Comparison of ENCODE assay signal across 27 mouse cellular contexts in the genomic region with DNA sequence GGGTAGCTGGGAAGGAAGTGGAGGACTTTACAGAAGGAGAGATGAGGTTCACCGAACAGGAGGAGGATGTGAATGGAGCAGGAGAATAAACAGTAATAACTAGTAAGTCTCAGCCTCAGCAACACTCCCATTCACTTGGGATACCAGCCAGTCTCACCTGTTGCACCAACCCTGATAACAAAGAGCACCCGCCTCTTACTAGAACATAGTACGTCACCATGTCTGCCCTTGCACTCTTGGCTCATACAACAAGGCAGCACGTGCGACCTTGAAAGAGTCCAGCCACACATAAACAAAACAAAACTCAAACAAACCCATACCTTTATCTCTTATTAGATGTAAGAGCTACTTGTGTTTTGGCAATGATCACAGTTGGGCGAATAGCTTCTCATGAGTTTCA. TPM values are rescaled to one million over a fixed set of nuclear protein-coding genes. Genes with fewer than 3 reads are reported as not detected.
A peak's percentile ranks its signal among the peaks of the same experiment; 100 is the strongest.
DNase-seq lines count a peak whose midpoint lies in the region; ATAC-seq and TF ChIP-seq lines count a peak whose summit lies in the region.
"Had no signal": no experiment of that assay in that cellular context is flagged by ENCODE, and none has a peak within 500 bp of the region (broad histone marks: within the 10 kb centered on the region; RNA-seq: fewer than 3 reads in every experiment).

No protein-coding gene starts in this region.

- H3K27ac ChIP-seq in liver, postnatal 0 days (ENCODE audit: low read depth): no peak overlapping the region
- H3K27ac ChIP-seq in lung, postnatal 0 days (ENCODE audit: low read length): no peak overlapping the region
- H3K27ac ChIP-seq in neural tube, embryonic 15.5 days (replicated peaks): no peak overlapping the region
- no peak overlapping the region for H3K27ac ChIP-seq in intestine, postnatal 0 days (ENCODE audit: low read depth, low read length)
- H3K27ac ChIP-seq: embryonic facial prominence, embryonic 10.5 days; embryonic facial prominence, embryonic 13.5 days; forebrain, embryonic 12.5 days; forebrain, embryonic 15.5 days; hindbrain, embryonic 12.5 days; hindbrain, embryonic 15.5 days had no signal

- peak; percentile 58 for ATAC-seq in liver, postnatal 0 days
- peak; percentile 75 for ATAC-seq in lung, postnatal 0 days
- ATAC-seq in neural tube, embryonic 15.5 days (ENCODE audit: low FRiP score): no peak
- no peak; the same call in 1 of the 2 replicates for ATAC-seq in intestine, postnatal 0 days
- ATAC-seq: CD4-positive, CD25-positive, alpha-beta regulatory T cell, adult 4 months; forebrain, embryonic 15.5 days had no signal

- H3K9ac ChIP-seq in liver, postnatal 0 days (replicated peaks): no peak overlapping the region
- H3K9ac ChIP-seq in lung, postnatal 0 days (replicated peaks; ENCODE audit: low read depth): no peak overlapping the region
- no peak overlapping the region for H3K9ac ChIP-seq in neural tube, embryonic 15.5 days (replicated peaks)
- H3K9ac ChIP-seq in intestine, postnatal 0 days (ENCODE audit: low read depth, low read length): no peak overlapping the region
- H3K9ac ChIP-seq: embryonic facial prominence, embryonic 13.5 days; forebrain, embryonic 12.5 days; forebrain, embryonic 15.5 days; hindbrain, embryonic 12.5 days; hindbrain, embryonic 15.5 days had no signal

- TF ChIP-seq POLR2A in lung, adult 2 months (IDR thresholded peaks at IDR 0.05; ENCODE audit: borderline replicate concordance, extremely low read depth, low read depth, low read length): no peak

- H3K27me3 ChIP-seq in liver, postnatal 0 days (ENCODE audit: insufficient read depth, low read length): no peaks in the 10 kb centered on the region
- no peaks in the 10 kb centered on the region for H3K27me3 ChIP-seq in lung, postnatal 0 days (replicated peaks; ENCODE audit: insufficient read depth, low read length)
- no peaks in the 10 kb centered on the region for H3K27me3 ChIP-seq in neural tube, embryonic 15.5 days (replicated peaks)
- no peaks in the 10 kb centered on the region for H3K27me3 ChIP-seq in intestine, postnatal 0 days (replicated peaks; ENCODE audit: control insufficient read depth, insufficient read depth, low read length)
- H3K27me3 ChIP-seq: embryonic facial prominence, embryonic 13.5 days; forebrain, embryonic 12.5 days; forebrain, embryonic 15.5 days; hindbrain, embryonic 12.5 days; hindbrain, embryonic 15.5 days had no signal

- WGBS in liver, postnatal 0 days (ENCODE audit: insufficient replicate concordance): 78% methylated on average over 6 of the region's 6 CpGs
- 54% methylated on average over 6 of the region's 6 CpGs for WGBS in lung, adult 2 months
- WGBS in lung, postnatal 0 days: 53% methylated on average over 6 of the region's 6 CpGs
- 90% methylated on average over 6 of the region's 6 CpGs for WGBS in neural tube, embryonic 15.5 days
- WGBS in intestine, postnatal 0 days: 73% methylated on average over 6 of the region's 6 CpGs

- no peaks in the 10 kb centered on the region for H3K4me1 ChIP-seq in liver, postnatal 0 days (ENCODE audit: insufficient read depth)
- peaks cover 3% of the 10 kb centered on the region; the same call in 1 of the 2 replicates for H3K4me1 ChIP-seq in lung, adult 2 months (ENCODE audit: control insufficient read depth, insufficient read depth, low read length)
- H3K4me1 ChIP-seq in lung, postnatal 0 days (ENCODE audit: insufficient read depth, low read depth, low read length): no peaks in the 10 kb centered on the region
- H3K4me1 ChIP-seq in neural tube, embryonic 15.5 days: peaks cover 3% of the 10 kb centered on the region; the same call in 1 of the 2 replicates
- no peaks in the 10 kb centered on the region for H3K4me1 ChIP-seq in intestine, postnatal 0 days (replicated peaks; ENCODE audit: control insufficient read depth, insufficient read depth, low read length)
- H3K4me1 ChIP-seq: forebrain, embryonic 12.5 days; hindbrain, embryonic 12.5 days had no signal

- DNase-seq in liver, postnatal 0 days: no peak
- no peak for DNase-seq in liver
- peak; percentile 19 for DNase-seq in lung, adult 2 months
- DNase-seq in lung, postnatal 0 days (ENCODE audit: low spot score): peak; percentile 55
- peak; percentile 59 for DNase-seq in lung, postnatal 36 days
- DNase-seq in frontal cortex, postnatal 25 days (ENCODE audit: low spot score in 2 of 2): no peak
- DNase-seq: adrenal gland, postnatal 10 days; adrenal gland, postnatal 36 days; cerebellum, adult 18-20 months; cerebellum, adult 9-10 months; cerebellum, postnatal 14 days; gastrocnemius, postnatal 10 days; gastrocnemius, postnatal 36 days had no signal

- no peak overlapping the region for H3K4me2 ChIP-seq in liver, postnatal 0 days (ENCODE audit: low read depth, low read length)
- H3K4me2 ChIP-seq in lung, postnatal 0 days (replicated peaks; ENCODE audit: low read depth, low read length): no peak overlapping the region
- H3K4me2 ChIP-seq in neural tube, embryonic 15.5 days: no peak overlapping the region
- H3K4me2 ChIP-seq in intestine, postnatal 0 days (replicated peaks; ENCODE audit: low read depth): no peak overlapping the region
- H3K4me2 ChIP-seq: embryonic facial prominence, embryonic 13.5 days; forebrain, embryonic 12.5 days; forebrain, embryonic 15.5 days; heart, embryonic 11.5 days; hindbrain, embryonic 12.5 days; hindbrain, embryonic 15.5 days had no signal

- no peaks in the 10 kb centered on the region for H3K9me3 ChIP-seq in liver, postnatal 0 days (ENCODE audit: low read length)
- H3K9me3 ChIP-seq in lung, postnatal 0 days (ENCODE audit: low read length): no peaks in the 10 kb centered on the region
- H3K9me3 ChIP-seq in neural tube, embryonic 15.5 days (replicated peaks): no peaks in the 10 kb centered on the region
- H3K9me3 ChIP-seq in intestine, postnatal 0 days (ENCODE audit: control insufficient read depth): no peaks in the 10 kb centered on the region
- H3K9me3 ChIP-seq: embryonic facial prominence, embryonic 10.5 days; embryonic facial prominence, embryonic 13.5 days; forebrain, embryonic 12.5 days; forebrain, embryonic 15.5 days; hindbrain, embryonic 12.5 days; hindbrain, embryonic 15.5 days had no signal

- no peaks in the 10 kb centered on the region for H3K36me3 ChIP-seq in liver, postnatal 0 days (replicated peaks; ENCODE audit: insufficient read depth, low read length)
- H3K36me3 ChIP-seq in lung, postnatal 0 days (ENCODE audit: insufficient read depth, low read length): no peaks in the 10 kb centered on the region
- H3K36me3 ChIP-seq in neural tube, embryonic 15.5 days: no peaks in the 10 kb centered on the region
- no peaks in the 10 kb centered on the region for H3K36me3 ChIP-seq in intestine, postnatal 0 days (ENCODE audit: control insufficient read depth, insufficient read depth)
- H3K36me3 ChIP-seq: embryonic facial prominence, embryonic 10.5 days; embryonic facial prominence, embryonic 13.5 days; forebrain, embryonic 12.5 days; forebrain, embryonic 15.5 days; hindbrain, embryonic 12.5 days; hindbrain, embryonic 15.5 days had no signal

- H3K4me3 ChIP-seq in liver, postnatal 0 days (ENCODE audit: low read depth, low read length): no peak overlapping the region
- no peak overlapping the region for H3K4me3 ChIP-seq in lung, adult 2 months (replicated peaks; ENCODE audit: extremely low read depth, low read depth, low read length)
- no peak overlapping the region for H3K4me3 ChIP-seq in lung, postnatal 0 days (ENCODE audit: low read depth, low read length)
- H3K4me3 ChIP-seq in neural tube, embryonic 15.5 days (replicated peaks): no peak overlapping the region
- H3K4me3 ChIP-seq in intestine, postnatal 0 days (ENCODE audit: low read depth, low read length): no peak overlapping the region
- H3K4me3 ChIP-seq: embryonic facial prominence, embryonic 10.5 days; embryonic facial prominence, embryonic 13.5 days; erythroblast, embryonic 14.5 days; forebrain, embryonic 12.5 days; forebrain, embryonic 15.5 days; hindbrain, embryonic 12.5 days; hindbrain, embryonic 15.5 days had no signal

- no peak for TF ChIP-seq CTCF in liver, postnatal 0 days (IDR thresholded peaks at IDR 0.05; ENCODE audit: low read depth)
- TF ChIP-seq CTCF in lung, adult 2 months (IDR thresholded peaks at IDR 0.05; ENCODE audit: insufficient read depth, low read length): no peak
- TF ChIP-seq CTCF in lung, postnatal 0 days (IDR thresholded peaks at IDR 0.05): no peak
- no peak for TF ChIP-seq CTCF in intestine, postnatal 0 days (IDR thresholded peaks at IDR 0.05; ENCODE audit: low read depth)

- no peak for TF ChIP-seq EP300 in liver, postnatal 0 days (IDR thresholded peaks at IDR 0.05; ENCODE audit: low read depth)
- no peak for TF ChIP-seq EP300 in lung, postnatal 0 days (IDR thresholded peaks at IDR 0.05)

RNA-seq across cellular contexts. Expression of a gene that starts 5.7 kb away (rescaled TPM):
- not detected in 2 replicates for polyA plus RNA-seq in liver, postnatal 0 days (2015; fragmentation: Nextera tagmentation; extraction: Ambion mirVana)
- 3.5 and 4.5 TPM in 2 replicates for polyA plus RNA-seq in lung, adult 2 months (2012; rRNA removed)
- 2.1 and 2.5 TPM in 2 replicates for polyA plus RNA-seq in lung, postnatal 0 days (2015; fragmentation: Nextera tagmentation; extraction: Ambion mirVana)
- polyA plus RNA-seq in neural tube, embryonic 15.5 days (2015; fragmentation: Nextera tagmentation; extraction: Ambion mirVana): 0.75 and 1.1 TPM in 2 replicates
- 5.8 and 6.8 TPM in 2 replicates for polyA plus RNA-seq in intestine, postnatal 0 days (2015; fragmentation: Nextera tagmentation; extraction: Ambion mirVana)
- polyA plus RNA-seq: C2C12; CD4-positive, CD25-positive, alpha-beta regulatory T cell, adult 4 months; erythroblast, embryonic 14.5 days had no signal

RNA-seq across cellular contexts. Expression of a gene that starts 9.8 kb away (rescaled TPM):
- not detected in 2 replicates for polyA plus RNA-seq in liver, postnatal 0 days (2015; fragmentation: Nextera tagmentation; extraction: Ambion mirVana)
- polyA plus RNA-seq in lung, adult 2 months (2012; rRNA removed): not detected in 2 replicates
- not detected in 2 replicates for polyA plus RNA-seq in lung, postnatal 0 days (2015; fragmentation: Nextera tagmentation; extraction: Ambion mirVana)
- not detected in 2 replicates for polyA plus RNA-seq in neural tube, embryonic 15.5 days (2015; fragmentation: Nextera tagmentation; extraction: Ambion mirVana)
- not detected in 2 replicates for polyA plus RNA-seq in intestine, postnatal 0 days (2015; fragmentation: Nextera tagmentation; extraction: Ambion mirVana)
- polyA plus RNA-seq: C2C12; CD4-positive, CD25-positive, alpha-beta regulatory T cell, adult 4 months; embryonic facial prominence, embryonic 10.5 days; embryonic facial prominence, embryonic 13.5 days; erythroblast, embryonic 14.5 days; forebrain, embryonic 12.5 days; forebrain, embryonic 15.5 days; heart, embryonic 11.5 days; heart, embryonic 14.5 days; heart, postnatal 0 days; hindbrain, embryonic 12.5 days; hindbrain, embryonic 15.5 days had no signal

RNA-seq across cellular contexts. Expression of a gene that starts 12.2 kb away (rescaled TPM):
- not detected in 2 replicates for polyA plus RNA-seq in liver, postnatal 0 days (2015; fragmentation: Nextera tagmentation; extraction: Ambion mirVana)
- 0.57 and 0.66 TPM in 2 replicates for polyA plus RNA-seq in lung, adult 2 months (2012; rRNA removed)
- polyA plus RNA-seq in lung, postnatal 0 days (2015; fragmentation: Nextera tagmentation; extraction: Ambion mirVana): 0.45 and 1.0 TPM in 2 replicates
- polyA plus RNA-seq in neural tube, embryonic 15.5 days (2015; fragmentation: Nextera tagmentation; extraction: Ambion mirVana): not detected in 2 replicates
- not detected in 2 replicates for polyA plus RNA-seq in intestine, postnatal 0 days (2015; fragmentation: Nextera tagmentation; extraction: Ambion mirVana)
- polyA plus RNA-seq: C2C12; CD4-positive, CD25-positive, alpha-beta regulatory T cell, adult 4 months; embryonic facial prominence, embryonic 10.5 days; embryonic facial prominence, embryonic 13.5 days; erythroblast, embryonic 14.5 days; forebrain, embryonic 12.5 days; forebrain, embryonic 15.5 days; heart, embryonic 11.5 days; heart, embryonic 14.5 days; heart, postnatal 0 days; hindbrain, embryonic 12.5 days; hindbrain, embryonic 15.5 days had no signal

RNA-seq across cellular contexts. Expression of a gene that starts 26.7 kb away (rescaled TPM):
- polyA plus RNA-seq in liver, postnatal 0 days (2015; fragmentation: Nextera tagmentation; extraction: Ambion mirVana): not detected in 2 replicates
- not detected in 2 replicates for polyA plus RNA-seq in lung, adult 2 months (2012; rRNA removed)
- polyA plus RNA-seq in lung, postnatal 0 days (2015; fragmentation: Nextera tagmentation; extraction: Ambion mirVana): not detected in 2 replicates
- not detected in 2 replicates for polyA plus RNA-seq in neural tube, embryonic 15.5 days (2015; fragmentation: Nextera tagmentation; extraction: Ambion mirVana)
- not detected in 2 replicates for polyA plus RNA-seq in intestine, postnatal 0 days (2015; fragmentation: Nextera tagmentation; extraction: Ambion mirVana)
- polyA plus RNA-seq: C2C12; CD4-positive, CD25-positive, alpha-beta regulatory T cell, adult 4 months; embryonic facial prominence, embryonic 10.5 days; embryonic facial prominence, embryonic 13.5 days; erythroblast, embryonic 14.5 days; forebrain, embryonic 12.5 days; forebrain, embryonic 15.5 days; heart, embryonic 11.5 days; heart, embryonic 14.5 days; heart, postnatal 0 days; hindbrain, embryonic 12.5 days; hindbrain, embryonic 15.5 days had no signal

RNA-seq across cellular contexts. Expression of a gene that starts 28.2 kb away (rescaled TPM):
- polyA plus RNA-seq in liver, postnatal 0 days (2015; fragmentation: Nextera tagmentation; extraction: Ambion mirVana): not detected in 2 replicates
- 0.11 and 0.12 TPM in 2 replicates for polyA plus RNA-seq in lung, adult 2 months (2012; rRNA removed)
- polyA plus RNA-seq in lung, postnatal 0 days (2015; fragmentation: Nextera tagmentation; extraction: Ambion mirVana): 0.16 TPM in 1 of 2 replicates, not detected in the other
- not detected in 2 replicates for polyA plus RNA-seq in neural tube, embryonic 15.5 days (2015; fragmentation: Nextera tagmentation; extraction: Ambion mirVana)
- polyA plus RNA-seq in intestine, postnatal 0 days (2015; fragmentation: Nextera tagmentation; extraction: Ambion mirVana): 0.12 TPM in 1 of 2 replicates, not detected in the other
- polyA plus RNA-seq: C2C12; CD4-positive, CD25-positive, alpha-beta regulatory T cell, adult 4 months; embryonic facial prominence, embryonic 10.5 days; embryonic facial prominence, embryonic 13.5 days; erythroblast, embryonic 14.5 days; forebrain, embryonic 12.5 days; forebrain, embryonic 15.5 days; heart, embryonic 14.5 days; heart, postnatal 0 days; hindbrain, embryonic 12.5 days; hindbrain, embryonic 15.5 days had no signal

Comparison
In these comparisons a context has a peak if more than half of its experiments do, and no peak if none do; other contexts are left out.
1. ATAC-seq: peak in liver, postnatal 0 days (single experiment) and lung, postnatal 0 days (single experiment); none in neural tube, embryonic 15.5 days (single experiment) and intestine, postnatal 0 days (single experiment).
2. DNase-seq: peak in lung, adult 2 months (single experiment), lung, postnatal 0 days (single experiment) and lung, postnatal 36 days (single experiment); none in liver, postnatal 0 days (single experiment), liver (single experiment) and frontal cortex, postnatal 25 days (0 of 2).